Mouse (Mus musculus) retina, adult 2 months (tissue): ENCODE measurements at regions not wholly inside any gene's neighbourhood (a gene's known extent, or its start where the extent isn't known, plus 50 kb on each side); places are given as distances from the start of the nearest gene placed in this dataset.
"Not testable (repeated sequence)": the region's sequence is repeated elsewhere in the genome, so short reads cannot be mapped to it uniquely, and the experiment has no call there.

Experiments
- DNase-seq: peaks from one replicate; pipeline ENCODE4 v3.0.0-alpha.2; 2012; ENCODE audit warnings: low read depth, low spot score

GRCm38 (mm10) chr13:72184116-72184845 is 220.8 kb upstream of the Irx1 start:
- DNase-seq = no peak

- DNase-seq = no peak
Measured at GRCm38 (mm10) chr13:72184846-72185118, 221.3 kb upstream of the Irx1 start.

GRCm38 (mm10) chr13:72195881-72196280 is 232.4 kb upstream of the Irx1 start:
- DNase-seq = no peak

GRCm38 (mm10) chr13:72198341-72199105 is 235.0 kb upstream of the Irx1 start:
- DNase-seq = no peak

GRCm38 (mm10) chr13:72209518-72209917 is 246.0 kb upstream of the Irx1 start:
- no peak for DNase-seq

- DNase-seq = no peak
Measured at GRCm38 (mm10) chr13:72209946-72210456, 246.5 kb upstream of the Irx1 start.

GRCm38 (mm10) chr13:72210474-72211309 is 247.2 kb upstream of the Irx1 start:
- no peak for DNase-seq

GRCm38 (mm10) chr13:72211716-72212115 is 248.2 kb upstream of the Irx1 start:
- no peak for DNase-seq

GRCm38 (mm10) chr13:72212747-72213146 is 249.2 kb upstream of the Irx1 start:
- DNase-seq = no peak

GRCm38 (mm10) chr13:72219329-72219728 is 255.8 kb upstream of the Irx1 start:
- DNase-seq = no peak

GRCm38 (mm10) chr13:72227102-72227501 is 263.6 kb upstream of the Irx1 start:
- DNase-seq = no peak

- no peak for DNase-seq
Measured at GRCm38 (mm10) chr13:72231032-72231591, 267.6 kb upstream of the Irx1 start.

- no peak for DNase-seq
Measured at GRCm38 (mm10) chr13:72232080-72232479, 268.6 kb upstream of the Irx1 start.

- no peak for DNase-seq
Measured at GRCm38 (mm10) chr13:72241919-72242318, 278.4 kb upstream of the Irx1 start.

GRCm38 (mm10) chr13:72250419-72250818 is 286.9 kb upstream of the Irx1 start:
- no peak for DNase-seq

GRCm38 (mm10) chr13:72253242-72253641 is 289.7 kb upstream of the Irx1 start:
- DNase-seq = not testable (repeated sequence)

GRCm38 (mm10) chr13:72258794-72259193 is 295.3 kb upstream of the Irx1 start:
- DNase-seq = no peak

GRCm38 (mm10) chr13:72264416-72264815 is 300.9 kb upstream of the Irx1 start:
- no peak for DNase-seq

- no peak for DNase-seq
Measured at GRCm38 (mm10) chr13:72265116-72265515, 301.6 kb upstream of the Irx1 start.

GRCm38 (mm10) chr13:72265650-72266049 is 302.1 kb upstream of the Irx1 start:
- no peak for DNase-seq

GRCm38 (mm10) chr13:72266174-72266768 is 302.7 kb upstream of the Irx1 start:
- DNase-seq = no peak
